ENCODE assay signal across 14 mouse cellular contexts in the genomic region with DNA sequence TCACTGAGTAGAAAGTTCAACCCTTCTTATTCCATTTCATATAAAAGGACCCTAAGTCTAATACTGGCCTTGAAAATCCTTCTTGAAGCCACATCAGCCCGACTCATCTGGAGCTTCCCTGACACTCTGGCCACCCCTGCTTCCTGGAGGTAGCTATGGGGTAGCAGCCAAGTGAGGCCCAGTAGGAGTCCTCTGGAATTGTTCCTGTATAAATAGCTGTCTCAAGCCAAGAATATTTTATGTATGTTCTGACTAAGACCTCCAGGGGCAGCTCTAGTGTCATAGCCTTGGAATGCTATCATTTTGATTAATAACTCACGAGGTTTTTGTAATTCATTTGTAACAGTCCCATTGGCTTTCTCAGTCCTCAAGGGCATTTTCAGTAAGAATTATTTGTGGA.
DNase-seq lines count a peak whose midpoint lies in the region; ATAC-seq and TF ChIP-seq lines count a peak whose summit lies in the region.
"Had no signal": no experiment of that assay in that cellular context is flagged by ENCODE, and none has a peak within 500 bp of the region (broad histone marks: within the 10 kb centered on the region; RNA-seq: fewer than 3 reads in every experiment).

No protein-coding gene starts in this region.

- no peaks in the 10 kb centered on the region for H3K4me1 ChIP-seq in intestine, postnatal 0 days (replicated peaks; ENCODE audit: control insufficient read depth, insufficient read depth, low read length)
- no peaks in the 10 kb centered on the region for H3K4me1 ChIP-seq in liver, postnatal 0 days (ENCODE audit: insufficient read depth)

- DNase-seq in heart, adult 11 months = peak; percentile 74
- no peak for DNase-seq in heart, adult 18-20 months
- peak; percentile 41 for DNase-seq in ovary, adult 18-20 months (ENCODE audit: low spot score)
- DNase-seq in ovary, postnatal 14 days (ENCODE audit: low spot score) = no peak
- DNase-seq in liver, postnatal 0 days = no peak
- no peak for DNase-seq in left cerebral cortex, adult 18-20 months (ENCODE audit: low spot score in 2 of 2)
- no peak for DNase-seq in thymus, postnatal 36 days
- DNase-seq: cerebellum, postnatal 36 days; heart, postnatal 36 days; left cerebral cortex, postnatal 4 days; lung, adult 18-20 months had no signal

- no peaks in the 10 kb centered on the region for H3K9me3 ChIP-seq in intestine, postnatal 0 days (ENCODE audit: control insufficient read depth)
- H3K9me3 ChIP-seq in liver, postnatal 0 days (ENCODE audit: low read length) = no peaks in the 10 kb centered on the region
- H3K9me3 ChIP-seq: megakaryocyte, embryonic 14.5 days had no signal

- H3K27ac ChIP-seq in intestine, postnatal 0 days (ENCODE audit: low read depth, low read length) = no peak overlapping the region
- no peak overlapping the region for H3K27ac ChIP-seq in liver, postnatal 0 days (ENCODE audit: low read depth)

- no peak for TF ChIP-seq EP300 in liver, postnatal 0 days (IDR thresholded peaks at IDR 0.05; ENCODE audit: low read depth)

- no peaks in the 10 kb centered on the region for H3K36me3 ChIP-seq in intestine, postnatal 0 days (ENCODE audit: control insufficient read depth, insufficient read depth)
- H3K36me3 ChIP-seq in liver, postnatal 0 days (replicated peaks; ENCODE audit: insufficient read depth, low read length) = no peaks in the 10 kb centered on the region

- H3K9ac ChIP-seq in intestine, postnatal 0 days (ENCODE audit: low read depth, low read length) = no peak overlapping the region
- no peak overlapping the region for H3K9ac ChIP-seq in liver, postnatal 0 days (replicated peaks)

- ATAC-seq in intestine, postnatal 0 days = no peak
- ATAC-seq in liver, postnatal 0 days = no peak

- no peaks in the 10 kb centered on the region for H3K27me3 ChIP-seq in intestine, postnatal 0 days (replicated peaks; ENCODE audit: control insufficient read depth, insufficient read depth, low read length)
- no peaks in the 10 kb centered on the region for H3K27me3 ChIP-seq in liver, postnatal 0 days (ENCODE audit: insufficient read depth, low read length)

- 59% methylated on average over 2 of the region's 2 CpGs for WGBS in intestine, postnatal 0 days
- 66% methylated on average over 2 of the region's 2 CpGs for WGBS in liver, postnatal 0 days (ENCODE audit: insufficient replicate concordance)

- H3K4me3 ChIP-seq in intestine, postnatal 0 days (ENCODE audit: low read depth, low read length) = no peak overlapping the region
- no peak overlapping the region for H3K4me3 ChIP-seq in liver, postnatal 0 days (ENCODE audit: low read depth, low read length)
- H3K4me3 ChIP-seq: erythroblast, embryonic 14.5 days; megakaryocyte, embryonic 14.5 days had no signal

- no peak overlapping the region for H3K4me2 ChIP-seq in intestine, postnatal 0 days (replicated peaks; ENCODE audit: low read depth)
- no peak overlapping the region for H3K4me2 ChIP-seq in liver, postnatal 0 days (ENCODE audit: low read depth, low read length)

- TF ChIP-seq CTCF in intestine, postnatal 0 days (IDR thresholded peaks at IDR 0.05; ENCODE audit: low read depth) = 0 out of 2 replicates have a peak, but pooled peaks have one; percentile 20
- TF ChIP-seq CTCF in liver, postnatal 0 days (IDR thresholded peaks at IDR 0.05; ENCODE audit: low read depth) = no peak

Comparison
In these comparisons a context has a peak if more than half of its experiments do, and no peak if none do; other contexts are left out.
1. DNase-seq: peak in heart, adult 11 months (single experiment) and ovary, adult 18-20 months (single experiment); none in heart, adult 18-20 months (0 of 2), ovary, postnatal 14 days (single experiment), liver, postnatal 0 days (single experiment), left cerebral cortex, adult 18-20 months (0 of 2) and thymus, postnatal 36 days (0 of 2).